Mouse (Mus musculus): ENCODE results near the gene Pdzd11. TPM values are rescaled to one million over a fixed set of nuclear protein-coding genes. Genes with fewer than 3 reads are reported as not detected.

The Pdzd11 gene
- 10 to 100 TPM; 13.8 to 14.2 TPM for total RNA-seq (2021)
- long read RNA-seq, experiment 1, transcript Pdzd11-201 (7 exons, 1,626 nt), result minor isoform, 11 of 27 reads
- long read RNA-seq, experiment 1, transcript Pdzd11-202 (7 exons, 1,041 nt), result major isoform, 12 of 27 reads
- long read RNA-seq, experiment 1, partial matches to known transcripts, result 2 of 27 reads
- long read RNA-seq, experiment 1, other reads (novel, unspliced or antisense), result 1 of 27 reads
- long read RNA-seq, experiment 2, transcript Pdzd11-202 (7 exons, 1,041 nt), result minor isoform, 8 of 23 reads
- long read RNA-seq, experiment 2, transcript Pdzd11-201 (7 exons, 1,626 nt), result major isoform, 13 of 23 reads
- long read RNA-seq, experiment 2, partial matches to known transcripts, result 0 of 23 reads
- long read RNA-seq, experiment 2, other reads (novel, unspliced or antisense), result 2 of 23 reads

GRCm38 (mm10) chrX:100625802-100626793 lies at the start of gene Pdzd11:
Gene Pdzd11 (minus strand): TSS chrX:100626568.
- intact Hi-C loops (cut with DNase I), result loop anchor here (10.0 kb wide), 1 partner anchor 109 kb away; no protein-coding TSS in a partner anchor
- DNase-seq, result peak; percentile 70 to 81

GRCm38 (mm10) chrX:100664825-100665224 lies 38.5 kb upstream of the Pdzd11 start:
- no peak for DNase-seq
- intact Hi-C loops (cut with DNase I), result no loop called here

GRCm38 (mm10) chrX:100652848-100653247 lies 26.5 kb upstream of the Pdzd11 start:
- no peak for DNase-seq
- intact Hi-C loops (cut with DNase I), result no loop called here

GRCm38 (mm10) chrX:100638477-100638876 lies 12.1 kb upstream of the Pdzd11 start:
- intact Hi-C loops (cut with DNase I), result no loop called here
- no peak for DNase-seq

GRCm38 (mm10) chrX:100629076-100629475 lies 2.7 kb upstream of the Pdzd11 start:
- no peak for DNase-seq
- intact Hi-C loops (cut with DNase I), result loop anchor here (10.0 kb wide), 1 partner anchor 106 kb away; no protein-coding TSS in a partner anchor

GRCm38 (mm10) chrX:100625546-100625801 lies 894 bp downstream of the Pdzd11 start, which contains the start of gene Kif4:
Gene Kif4 (plus strand): TSS chrX:100625737.
- intact Hi-C loops (cut with DNase I), result loop anchor here (10.0 kb wide), 1 partner anchor 109 kb away; no protein-coding TSS in a partner anchor
- no peak for DNase-seq

- intact Hi-C loops (cut with DNase I), result loop anchor here (10.0 kb wide), 1 partner anchor 110 kb away; no protein-coding TSS in a partner anchor
- DNase-seq, result no peak
These were observed 1.2 kb downstream of the Pdzd11 start for GRCm38 (mm10) chrX:100625146-100625545.

GRCm38 (mm10) chrX:100624242-100624641 lies 2.1 kb downstream of the Pdzd11 start:
- no peak for DNase-seq
- intact Hi-C loops (cut with DNase I), result loop anchor here (10.0 kb wide), 1 partner anchor 111 kb away; no protein-coding TSS in a partner anchor

- intact Hi-C loops (cut with DNase I), result loop anchor here (10.0 kb wide), 1 partner anchor 113 kb away; no protein-coding TSS in a partner anchor
- no peak for DNase-seq
These were observed 5.0 kb downstream of the Pdzd11 start for GRCm38 (mm10) chrX:100621366-100621765.

GRCm38 (mm10) chrX:100618488-100618887 lies 7.9 kb downstream of the Pdzd11 start:
- no peak for DNase-seq
- intact Hi-C loops (cut with DNase I), result no loop called here

GRCm38 (mm10) chrX:100605314-100605713 lies 21.1 kb downstream of the Pdzd11 start, which contains the start of gene Arr3:
Gene Arr3 (plus strand): TSS chrX:100605497.
- intact Hi-C loops (cut with DNase I), result no loop called here
- DNase-seq, result no peak

GRCm38 (mm10) chrX:100599755-100600154 lies 26.6 kb downstream of the Pdzd11 start:
- no peak for DNase-seq
- intact Hi-C loops (cut with DNase I), result no loop called here

GRCm38 (mm10) chrX:100597439-100597838 lies 28.9 kb downstream of the Pdzd11 start:
- intact Hi-C loops (cut with DNase I), result no loop called here
- DNase-seq, result no peak

- intact Hi-C loops (cut with DNase I), result no loop called here
- no peak for DNase-seq
These were observed 31.6 kb downstream of the Pdzd11 start, which contains the start of gene P2ry4 for GRCm38 (mm10) chrX:100594791-100595190. Gene P2ry4 (minus strand): TSS chrX:100594869.

Other genes starting within 250 kb of the Pdzd11 start
- gene Otud6a, start 197.6 kb downstream of the Pdzd11 start, total RNA-seq (2021), result not detected
- gene Awat2, start 183.9 kb downstream of the Pdzd11 start, total RNA-seq (2021), result under 1 TPM in 1 of 2 experiments, not detected in 1; 0.18 TPM
- gene Igbp1, start 132.3 kb downstream of the Pdzd11 start, total RNA-seq (2021), result 10 to 100 TPM; 29.8 to 37.4 TPM
- under 1 TPM; 0.12 to 0.23 TPM for gene Dgat2l6, start 101.7 kb downstream of the Pdzd11 start, total RNA-seq (2021)
- not detected for gene Awat1, start 54.3 kb downstream of the Pdzd11 start, total RNA-seq (2021)
- gene P2ry4, start 31.7 kb downstream of the Pdzd11 start, total RNA-seq (2021), result not detected
- gene Arr3, start 21.1 kb downstream of the Pdzd11 start, total RNA-seq (2021), result not detected
- gene Kif4, start 831 bp downstream of the Pdzd11 start, total RNA-seq (2021), result under 1 TPM; 0.25 to 0.66 TPM
- not detected for gene Gdpd2, start 103.3 kb upstream of the Pdzd11 start, total RNA-seq (2021)
- 1 to 10 TPM; 1.2 to 1.8 TPM for gene Dlg3, start 141.2 kb upstream of the Pdzd11 start, total RNA-seq (2021)

Measured in gastrocnemius, postnatal 36 days (tissue).